Mouse (Mus musculus): Measurements from ENCODE around the gene Tspo2. TPM values are rescaled to one million over a fixed set of nuclear protein-coding genes. Genes with fewer than 3 reads are reported as not detected.

The Tspo2 gene
- polyA plus RNA-seq, 1 experiment, result 1.5 TPM

DNA sequence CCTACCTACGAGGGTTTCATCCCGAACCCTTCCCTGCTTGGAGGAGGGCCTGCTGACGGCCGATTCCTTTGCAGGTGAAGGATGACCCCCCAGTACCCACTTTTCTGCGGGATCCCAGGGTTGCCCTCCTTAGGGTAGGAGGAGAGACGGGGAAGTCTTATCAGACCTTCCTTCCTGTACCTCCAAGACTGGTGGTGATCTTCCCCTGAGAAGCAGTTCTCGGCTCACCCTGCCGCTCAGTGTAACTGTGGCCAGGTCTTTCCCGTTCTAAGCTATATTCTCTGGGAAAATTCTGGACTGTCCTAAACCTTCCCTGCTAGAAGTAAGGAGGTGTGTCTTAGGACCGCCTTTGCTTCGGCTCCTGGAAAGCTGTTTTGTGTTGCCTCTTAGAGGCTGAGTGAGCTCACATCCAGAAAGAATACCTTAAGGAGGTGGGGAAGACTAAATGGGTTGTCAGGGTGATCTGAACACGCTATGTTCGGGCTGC lies 41.0 kb downstream of the Tspo2 start:
- TF ChIP-seq EP300 (IDR thresholded peaks at IDR 0.05; ENCODE audit: insufficient read depth, low read depth, low read length), result no peak
- TF ChIP-seq CTCF (IDR thresholded peaks at IDR 0.05; ENCODE audit: low read depth, low read length), result no peak
- no peak for TF ChIP-seq POLR2A (IDR thresholded peaks at IDR 0.05; ENCODE audit: insufficient read depth, low read length)
- Histone ChIP-seq H3K4me3 (ENCODE audit: low read depth, low read length) (peak overlapping the region; percentile 82), H3K27ac (ENCODE audit: insufficient read depth, low read length) (peak overlapping the region; percentile 94)

DNA sequence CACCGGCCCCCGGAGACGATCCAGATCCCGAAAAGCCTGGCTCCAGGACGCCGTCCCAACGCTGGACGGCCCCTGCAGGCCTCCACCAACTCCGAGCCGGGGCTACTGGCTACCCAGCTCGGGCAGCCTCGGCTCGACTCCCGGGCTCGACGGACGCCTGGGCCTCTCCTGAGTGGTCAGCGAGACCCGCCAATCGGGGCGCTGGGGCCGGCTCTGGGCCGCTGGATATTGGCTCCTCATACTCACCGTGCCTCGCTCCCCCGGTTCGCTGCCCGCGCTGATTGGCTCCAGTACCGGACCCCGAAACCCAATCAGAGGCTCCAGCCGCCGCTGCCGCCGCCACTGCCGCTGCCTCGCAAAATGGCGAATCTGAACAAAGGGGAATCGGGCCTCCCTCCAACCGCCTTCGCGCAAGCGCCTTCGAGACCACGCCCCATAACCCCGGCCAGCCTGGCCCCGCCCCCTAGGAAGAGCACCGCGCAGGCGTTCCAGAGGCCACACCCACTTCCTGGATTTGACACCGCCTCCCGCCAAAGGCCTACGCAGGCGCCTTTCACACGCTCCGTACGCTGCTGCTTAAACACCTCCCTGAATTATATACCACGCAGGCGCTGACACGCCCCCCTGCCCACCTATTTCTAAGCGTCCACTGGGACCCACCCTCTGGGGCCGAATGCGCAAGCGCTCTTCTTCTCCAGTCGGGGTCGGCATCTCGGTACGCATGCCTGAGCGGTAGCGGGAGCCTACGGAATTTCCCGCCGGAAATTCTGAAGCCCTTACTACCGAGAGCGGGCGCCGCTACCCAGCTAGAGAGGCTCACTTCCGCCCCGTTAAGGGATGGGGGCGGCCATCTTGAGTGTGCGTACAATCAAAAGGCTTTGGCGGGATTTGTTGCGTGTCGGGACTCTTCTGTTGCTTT lies 41.7 kb downstream of the Tspo2 start, which contains the start of the genes Nfya and Oard1:
Gene Nfya (minus strand): TSS at position 527 of the 919 bp plus-strand sequence.
Gene Oard1 (plus strand): TSS at position 635 of the 919 bp plus-strand sequence.
- peaks cover 24% of the 10 kb centered on the region for H3K36me3 ChIP-seq (ENCODE audit: control insufficient read depth, insufficient read depth, low read length, poor library complexity, severe bottlenecking)
- H3K27ac ChIP-seq (ENCODE audit: insufficient read depth, low read length), result peak within 1 kb of the TSS; percentile 95
- peak within 1 kb of the TSS; percentile 98 for H3K9ac ChIP-seq (ENCODE audit: low read depth, poor library complexity, severe bottlenecking)
- H3K4me3 ChIP-seq (ENCODE audit: low read depth, low read length), result peak within 1 kb of the TSS; percentile 98
- H3K27me3 ChIP-seq (ENCODE audit: control insufficient read depth, insufficient read depth, low read length, poor library complexity, severe bottlenecking), result no peaks in the 10 kb centered on the region
- H3K4me1 ChIP-seq (ENCODE audit: control insufficient read depth, insufficient read depth, low read length), result peaks cover 2% of the 10 kb centered on the region
- H3K9me3 ChIP-seq (replicated peaks; ENCODE audit: control insufficient read depth, insufficient read depth, low read length, poor library complexity, severe bottlenecking), result no peaks in the 10 kb centered on the region
- TF ChIP-seq POLR2A (IDR thresholded peaks at IDR 0.05; ENCODE audit: insufficient read depth, low read length) (no peak), CTCF (IDR thresholded peaks at IDR 0.05; ENCODE audit: low read depth, low read length) (no peak), EP300 (IDR thresholded peaks at IDR 0.05; ENCODE audit: insufficient read depth, low read depth, low read length) (no peak)

More for the DNA sequence above, 41.0 kb downstream of the Tspo2 start:
- H3K27me3 ChIP-seq (ENCODE audit: control insufficient read depth, insufficient read depth, low read length, poor library complexity, severe bottlenecking), result no peaks in the 10 kb centered on the region
- peaks cover 2% of the 10 kb centered on the region for H3K4me1 ChIP-seq (ENCODE audit: control insufficient read depth, insufficient read depth, low read length)
- no peaks in the 10 kb centered on the region for H3K9me3 ChIP-seq (replicated peaks; ENCODE audit: control insufficient read depth, insufficient read depth, low read length, poor library complexity, severe bottlenecking)
- H3K36me3 ChIP-seq (ENCODE audit: control insufficient read depth, insufficient read depth, low read length, poor library complexity, severe bottlenecking), result peaks cover 31% of the 10 kb centered on the region
- H3K9ac ChIP-seq (ENCODE audit: low read depth, poor library complexity, severe bottlenecking), result peak overlapping the region; percentile 90

DNA sequence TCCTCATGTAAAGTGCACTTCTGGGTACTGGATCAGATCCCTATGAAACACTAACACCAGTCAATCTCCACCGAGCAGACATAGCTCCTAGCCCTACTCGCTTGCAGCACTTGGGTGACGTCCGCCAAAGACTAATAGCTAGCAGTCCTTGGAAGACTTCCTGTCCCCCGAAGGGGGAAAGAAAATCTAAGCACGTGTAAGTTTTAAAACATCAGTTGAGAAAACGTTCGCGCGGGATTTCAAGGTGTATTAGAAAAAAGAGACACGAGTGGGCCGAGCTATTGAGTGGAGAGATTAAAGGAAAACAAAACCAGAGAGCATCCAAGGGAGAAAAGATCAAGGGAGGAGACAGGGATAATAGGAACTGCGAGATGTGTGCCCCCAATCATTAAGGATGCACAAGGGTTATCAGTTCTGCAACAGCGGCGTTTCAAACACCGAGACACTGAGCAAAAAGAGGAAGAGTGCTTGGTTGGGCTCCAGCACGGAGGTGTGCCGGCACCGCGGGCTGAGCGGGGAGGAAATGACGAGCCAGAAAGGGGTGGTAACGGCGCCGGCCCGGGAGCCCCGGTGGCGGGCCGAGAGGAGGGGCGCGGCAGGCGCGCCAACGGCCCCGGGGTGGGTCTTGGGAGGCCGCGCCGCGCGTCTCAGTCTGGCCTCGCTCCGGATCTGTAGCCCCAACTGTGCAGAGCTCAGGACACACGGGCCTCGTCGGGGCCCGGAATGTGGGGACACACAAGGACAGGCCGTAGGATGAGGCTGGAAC lies 42.6 kb downstream of the Tspo2 start:
- no peaks in the 10 kb centered on the region for H3K9me3 ChIP-seq (replicated peaks; ENCODE audit: control insufficient read depth, insufficient read depth, low read length, poor library complexity, severe bottlenecking)
- peak overlapping the region; percentile 98 for H3K4me3 ChIP-seq (ENCODE audit: low read depth, low read length)
- no peak for TF ChIP-seq POLR2A (IDR thresholded peaks at IDR 0.05; ENCODE audit: insufficient read depth, low read length)
- no peak for TF ChIP-seq CTCF (IDR thresholded peaks at IDR 0.05; ENCODE audit: low read depth, low read length)
- no peak for TF ChIP-seq EP300 (IDR thresholded peaks at IDR 0.05; ENCODE audit: insufficient read depth, low read depth, low read length)
- peak overlapping the region; percentile 95 for H3K27ac ChIP-seq (ENCODE audit: insufficient read depth, low read length)
- H3K27me3 ChIP-seq (ENCODE audit: control insufficient read depth, insufficient read depth, low read length, poor library complexity, severe bottlenecking), result no peaks in the 10 kb centered on the region
- peak overlapping the region; percentile 98 for H3K9ac ChIP-seq (ENCODE audit: low read depth, poor library complexity, severe bottlenecking)
- H3K4me1 ChIP-seq (ENCODE audit: control insufficient read depth, insufficient read depth, low read length), result peaks cover 2% of the 10 kb centered on the region
- H3K36me3 ChIP-seq (ENCODE audit: control insufficient read depth, insufficient read depth, low read length, poor library complexity, severe bottlenecking), result peaks cover 20% of the 10 kb centered on the region

DNA sequence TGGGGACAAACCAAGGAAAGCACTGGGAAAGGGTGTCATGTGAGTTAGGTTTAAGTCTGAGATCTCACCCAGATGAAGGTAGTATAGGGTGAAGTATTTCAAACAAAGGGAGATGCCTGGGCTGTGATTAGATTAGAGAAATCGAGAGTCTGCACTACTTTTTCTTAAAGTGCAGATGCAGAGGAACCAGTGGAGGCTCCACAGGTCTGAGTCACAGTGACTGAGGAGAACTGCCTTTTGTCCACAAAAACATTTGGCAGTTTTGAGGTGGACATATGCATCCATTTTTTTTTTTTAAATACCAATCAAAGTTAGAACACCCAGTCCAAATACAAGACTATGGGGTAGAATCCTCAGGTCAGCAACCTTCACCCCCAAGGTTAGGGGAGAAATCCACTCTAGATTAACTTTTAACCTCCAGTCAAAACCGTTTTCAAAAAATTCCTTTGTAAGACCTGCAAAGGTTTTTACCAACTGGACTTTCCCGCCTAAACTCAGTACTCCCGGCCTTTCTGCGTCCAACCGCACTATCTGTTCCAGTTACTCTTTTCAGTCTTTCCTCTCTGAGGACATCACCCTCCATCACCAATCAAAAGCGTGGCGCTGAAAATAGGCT lies 43.3 kb downstream of the Tspo2 start:
- Histone ChIP-seq H3K27me3 (ENCODE audit: control insufficient read depth, insufficient read depth, low read length, poor library complexity, severe bottlenecking) (no peaks in the 10 kb centered on the region), H3K9ac (ENCODE audit: low read depth, poor library complexity, severe bottlenecking) (peak overlapping the region; percentile 98), H3K9me3 (replicated peaks; ENCODE audit: control insufficient read depth, insufficient read depth, low read length, poor library complexity, severe bottlenecking) (no peaks in the 10 kb centered on the region), H3K27ac (ENCODE audit: insufficient read depth, low read length) (peak overlapping the region; percentile 95), H3K4me1 (ENCODE audit: control insufficient read depth, insufficient read depth, low read length) (peaks cover 2% of the 10 kb centered on the region), H3K4me3 (ENCODE audit: low read depth, low read length) (peak overlapping the region; percentile 98), H3K36me3 (ENCODE audit: control insufficient read depth, insufficient read depth, low read length, poor library complexity, severe bottlenecking) (peaks cover 17% of the 10 kb centered on the region)
- TF ChIP-seq EP300 (IDR thresholded peaks at IDR 0.05; ENCODE audit: insufficient read depth, low read depth, low read length), result no peak
- TF ChIP-seq CTCF (IDR thresholded peaks at IDR 0.05; ENCODE audit: low read depth, low read length), result no peak
- no peak for TF ChIP-seq POLR2A (IDR thresholded peaks at IDR 0.05; ENCODE audit: insufficient read depth, low read length)

DNA sequence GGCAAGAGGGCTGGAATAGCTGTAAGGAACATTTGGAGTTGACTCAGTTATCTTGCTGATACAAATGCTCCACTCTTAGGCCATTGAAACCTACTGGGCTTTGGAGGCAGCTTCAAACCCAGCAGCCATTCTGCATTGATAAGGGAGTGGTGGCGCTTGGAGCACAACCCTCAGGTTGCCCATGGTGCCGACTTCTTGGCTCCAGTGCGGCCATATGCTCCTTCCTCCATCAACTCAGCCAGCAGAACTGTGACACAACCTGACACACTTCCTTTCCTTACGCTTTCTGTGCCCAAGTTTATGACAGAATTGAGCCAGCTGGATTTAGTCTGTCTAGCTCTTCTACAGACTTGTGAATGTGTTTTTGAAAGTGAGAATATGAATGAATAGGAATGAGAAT lies 44.2 kb downstream of the Tspo2 start:
- no peak overlapping the region for H3K9ac ChIP-seq (ENCODE audit: low read depth, poor library complexity, severe bottlenecking)
- H3K4me3 ChIP-seq (ENCODE audit: low read depth, low read length), result no peak overlapping the region

More for the DNA sequence above, 44.2 kb downstream of the Tspo2 start:
- TF ChIP-seq EP300 (IDR thresholded peaks at IDR 0.05; ENCODE audit: insufficient read depth, low read depth, low read length), result no peak
- TF ChIP-seq POLR2A (IDR thresholded peaks at IDR 0.05; ENCODE audit: insufficient read depth, low read length), result no peak
- no peak for TF ChIP-seq CTCF (IDR thresholded peaks at IDR 0.05; ENCODE audit: low read depth, low read length)
- Histone ChIP-seq H3K4me1 (ENCODE audit: control insufficient read depth, insufficient read depth, low read length) (peaks cover 2% of the 10 kb centered on the region), H3K27ac (ENCODE audit: insufficient read depth, low read length) (no peak overlapping the region), H3K36me3 (ENCODE audit: control insufficient read depth, insufficient read depth, low read length, poor library complexity, severe bottlenecking) (peaks cover 13% of the 10 kb centered on the region), H3K9me3 (replicated peaks; ENCODE audit: control insufficient read depth, insufficient read depth, low read length, poor library complexity, severe bottlenecking) (no peaks in the 10 kb centered on the region), H3K27me3 (ENCODE audit: control insufficient read depth, insufficient read depth, low read length, poor library complexity, severe bottlenecking) (no peaks in the 10 kb centered on the region)

Measured in ES-Bruce4 (cell line).